Mouse (Mus musculus) adrenal gland, postnatal 4 days (tissue): ENCODE measurements at regions not wholly inside any gene's neighbourhood (a gene's known extent, or its start where the extent isn't known, plus 50 kb on each side); places are given as distances from the start of the nearest gene placed in this dataset.

Experiments
- DNase-seq, 2 experiments: peaks; one replicate each; pipeline ENCODE4 v3.0.0; 2021 to 2022; ENCODE audit warnings: low spot score in 2 of 2, mixed read lengths in 2 of 2

DNA sequence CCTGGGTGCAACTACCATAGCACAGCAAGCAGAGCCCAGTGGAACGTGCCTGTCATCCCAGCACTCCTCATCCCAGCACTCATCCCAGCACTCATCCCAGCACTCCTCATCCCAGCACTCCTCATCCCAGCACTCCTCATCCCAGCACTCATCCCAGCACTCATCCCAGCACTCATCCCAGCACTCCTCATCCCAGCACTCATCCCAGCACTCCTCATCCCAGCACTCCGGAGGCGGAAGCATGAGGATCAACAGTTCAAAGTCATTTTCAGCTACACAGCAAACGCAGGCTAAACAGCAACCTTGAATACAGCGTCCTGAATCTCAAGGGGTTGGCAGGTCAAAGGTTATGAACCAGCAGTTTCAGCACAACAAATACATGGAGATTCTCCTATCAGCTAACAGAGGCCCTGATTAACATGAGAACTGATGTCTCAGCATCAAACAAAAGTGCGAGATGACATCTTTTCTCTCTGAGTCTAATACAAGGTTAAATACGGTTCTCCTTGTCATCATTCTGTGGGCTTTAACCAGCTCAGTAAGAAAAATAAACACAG, 211.8 kb downstream of the Pdcd6ip start:
- no peak for DNase-seq

DNA sequence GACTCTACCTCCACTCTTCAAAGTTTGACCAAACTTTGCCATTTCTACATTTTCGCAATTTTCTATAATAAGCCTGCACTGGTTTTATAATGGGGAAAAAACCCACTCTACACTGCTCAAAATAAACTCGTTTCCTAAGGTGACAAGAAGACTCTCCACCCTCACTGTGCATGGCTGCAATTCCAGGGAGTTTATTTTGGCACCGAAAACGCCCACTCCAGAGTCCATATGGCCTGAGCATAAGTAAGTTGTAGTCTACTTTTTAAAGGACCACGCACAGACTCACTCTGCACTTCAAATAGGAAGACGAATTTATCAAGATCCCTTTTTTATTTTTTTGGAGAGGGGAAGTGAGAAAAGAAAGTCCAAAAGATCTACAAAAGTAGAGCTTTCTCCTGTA, 219.4 kb downstream of the Pdcd6ip start:
- DNase-seq: no peak

DNA sequence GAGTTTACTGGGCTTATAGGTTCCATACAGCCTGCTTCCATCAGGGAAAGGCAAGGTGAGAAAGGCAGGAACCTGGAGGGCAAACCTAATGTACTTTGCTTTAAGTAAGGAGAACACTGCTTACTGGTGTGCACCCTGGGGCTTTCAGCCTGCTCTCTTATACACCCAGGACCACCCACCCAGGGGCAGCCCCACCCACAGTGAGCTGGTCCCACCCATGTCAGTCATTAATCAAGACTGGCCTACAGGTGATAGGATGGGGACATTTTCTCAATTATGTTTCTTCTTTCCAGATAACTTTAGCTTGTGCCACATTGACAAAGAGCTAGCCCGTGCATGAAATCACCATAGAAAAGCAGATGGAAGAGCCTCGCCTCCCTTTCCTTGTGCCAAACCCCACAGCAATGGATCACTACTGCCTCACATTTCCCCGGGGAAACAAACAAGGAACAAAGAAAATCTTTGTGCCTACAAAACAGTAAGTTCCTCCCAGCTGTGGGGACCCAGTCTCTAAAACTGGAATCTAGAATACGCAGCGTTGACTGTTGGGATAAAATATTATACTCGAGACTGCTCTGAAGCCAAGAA, 221.5 kb downstream of the Pdcd6ip start:
- no peak for DNase-seq

DNA sequence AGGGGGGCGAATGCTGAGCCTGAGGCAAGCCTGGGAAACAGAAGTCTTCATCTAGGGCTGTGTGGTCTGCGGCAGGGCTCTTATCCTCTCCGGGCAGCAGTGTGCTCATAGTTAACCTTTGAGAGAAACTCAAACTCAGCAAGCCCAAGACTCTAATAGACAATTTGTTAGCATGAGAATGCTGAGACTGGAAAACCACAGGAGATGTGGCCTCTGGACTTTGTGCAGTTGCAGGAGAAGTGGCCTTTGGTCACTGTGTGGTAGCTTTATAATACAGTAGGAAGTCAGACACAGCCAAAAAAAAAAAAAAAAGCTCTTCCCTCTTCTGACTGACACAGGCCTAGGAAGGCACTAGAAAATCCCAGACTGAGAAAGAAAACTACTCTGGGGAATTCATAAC, 228.2 kb downstream of the Pdcd6ip start:
- DNase-seq: no peak

DNA sequence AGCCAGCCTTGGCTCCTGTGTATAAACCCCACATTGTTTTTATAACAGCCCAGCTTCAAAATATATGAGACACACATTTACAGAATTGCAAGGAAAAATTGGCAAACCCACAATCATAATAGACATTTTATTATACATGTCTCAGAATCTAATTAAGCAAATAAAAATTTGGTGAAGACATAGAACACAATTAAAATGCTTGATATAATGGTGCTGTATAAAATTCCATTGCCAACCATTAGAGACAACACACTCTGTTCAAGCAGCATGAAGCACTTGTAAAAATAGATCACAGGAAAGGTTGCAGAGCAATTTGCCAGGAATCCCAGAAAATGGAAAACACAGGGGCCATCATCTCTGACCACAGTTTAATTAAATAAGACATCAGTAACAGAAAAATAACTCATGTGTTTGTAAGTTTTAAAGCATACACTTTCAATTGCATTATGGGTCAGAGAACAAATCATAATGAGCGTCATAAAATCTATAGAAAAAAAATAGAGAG, 229.2 kb downstream of the Pdcd6ip start:
- DNase-seq: no peak

DNA sequence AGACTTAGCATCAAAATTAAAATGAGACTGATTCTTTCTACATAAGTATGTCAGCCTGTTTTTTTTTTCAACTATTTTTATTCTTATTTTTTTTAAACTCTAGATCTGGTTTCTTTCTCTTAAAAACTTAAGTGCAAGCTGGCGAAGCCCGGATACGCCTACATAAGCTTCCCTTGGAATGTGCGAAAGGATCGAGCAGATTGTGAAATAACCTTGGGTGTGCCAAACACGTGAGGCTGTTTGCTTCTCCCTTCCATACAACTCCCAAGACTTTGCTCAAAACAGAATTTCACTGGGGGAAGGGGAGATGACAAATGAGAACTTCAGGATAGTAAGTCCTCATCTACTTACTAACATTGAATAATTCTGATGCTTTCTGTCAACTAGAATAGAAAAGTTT, 236.3 kb downstream of the Pdcd6ip start:
- DNase-seq: no peak

DNA sequence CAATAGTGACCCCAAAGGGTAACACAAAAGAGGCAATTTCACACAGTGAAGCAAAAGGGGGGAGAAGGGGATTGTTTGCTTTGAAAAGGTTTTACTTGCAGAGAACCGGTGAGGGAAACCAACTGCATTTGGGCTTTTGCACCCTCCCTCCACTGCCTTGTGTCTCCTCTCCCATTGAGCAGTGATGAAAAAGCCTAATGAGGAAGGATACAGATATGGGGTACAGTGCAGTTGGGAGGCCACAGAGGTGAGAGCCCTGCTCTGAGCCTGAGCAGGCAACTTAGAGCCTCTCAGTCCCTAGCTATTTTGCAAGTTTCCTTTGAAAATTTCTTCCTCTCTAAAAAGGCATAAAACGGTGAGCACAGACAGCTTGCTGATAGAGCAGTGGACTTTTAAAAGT, 245.2 kb downstream of the Pdcd6ip start:
- DNase-seq: no peak

DNA sequence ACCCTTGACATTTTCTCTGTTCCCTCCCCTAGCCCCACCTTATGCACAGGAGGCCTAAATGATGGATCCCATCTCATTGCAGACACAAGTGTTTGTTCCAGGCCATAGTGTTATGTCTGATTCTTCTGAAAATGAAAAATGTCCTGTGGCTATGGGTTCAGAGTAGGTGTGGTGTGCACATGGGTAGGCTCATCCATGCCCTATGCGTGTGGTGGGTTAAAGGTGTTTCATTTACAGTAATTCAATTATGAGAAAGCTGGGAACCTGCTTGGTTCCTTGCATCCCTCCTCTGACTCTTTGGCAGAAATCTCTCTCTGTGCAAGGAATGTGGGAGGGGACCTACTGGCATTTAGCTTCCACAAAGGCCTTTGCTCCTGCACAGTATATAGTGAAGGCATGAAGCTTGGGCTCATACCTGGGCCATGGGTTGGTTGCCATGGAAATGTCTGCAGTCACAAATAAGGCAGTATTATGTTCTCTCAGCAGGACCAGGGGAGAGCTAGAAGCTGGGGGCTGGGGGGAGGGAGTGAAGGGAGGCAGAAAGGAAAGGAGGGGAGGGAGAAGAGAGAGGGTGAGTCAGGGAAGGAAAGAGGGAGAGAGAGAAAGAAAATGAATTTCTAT, 245.7 kb downstream of the Pdcd6ip start:
- no peak for DNase-seq

DNA sequence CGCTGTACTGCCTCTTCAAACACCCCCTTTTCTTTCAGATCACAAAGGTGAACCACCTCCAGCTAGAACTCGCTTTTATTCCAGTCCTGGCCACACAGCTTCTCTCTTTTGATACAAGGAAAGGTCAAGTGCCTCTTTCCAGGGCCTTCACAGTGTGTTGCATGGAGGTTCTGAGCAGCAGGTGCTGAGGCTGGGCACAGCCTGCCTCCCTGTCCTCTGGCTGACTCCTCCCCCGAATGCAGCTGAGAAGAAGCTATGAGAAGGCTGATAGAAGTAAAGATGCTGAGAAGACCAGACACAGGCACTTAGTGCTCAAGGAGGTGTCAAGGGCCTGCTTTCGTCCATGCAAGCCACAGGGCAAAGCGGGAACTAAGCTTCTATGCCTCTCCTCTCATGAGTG, 248.2 kb downstream of the Pdcd6ip start:
- no peak for DNase-seq

DNA sequence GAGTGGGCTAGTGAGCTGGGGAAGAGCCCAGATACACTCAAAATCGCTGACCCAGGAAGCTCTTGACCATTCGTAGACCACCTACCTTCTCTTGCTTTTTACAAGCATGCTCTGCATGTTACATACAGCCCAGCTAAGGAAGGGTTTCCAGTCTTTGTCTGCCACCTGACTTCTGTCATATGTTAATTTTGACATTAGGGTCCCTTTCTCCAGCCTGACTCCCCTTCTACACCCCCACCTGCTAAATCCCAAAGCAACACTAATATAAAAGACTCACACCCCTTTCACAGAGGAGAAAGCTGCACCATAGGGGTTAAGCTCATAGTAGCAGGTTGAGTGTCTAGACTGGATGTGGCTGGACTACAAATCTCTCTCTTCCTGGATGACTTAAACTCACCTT, 248.8 kb downstream of the Pdcd6ip start:
- DNase-seq: no peak

DNA sequence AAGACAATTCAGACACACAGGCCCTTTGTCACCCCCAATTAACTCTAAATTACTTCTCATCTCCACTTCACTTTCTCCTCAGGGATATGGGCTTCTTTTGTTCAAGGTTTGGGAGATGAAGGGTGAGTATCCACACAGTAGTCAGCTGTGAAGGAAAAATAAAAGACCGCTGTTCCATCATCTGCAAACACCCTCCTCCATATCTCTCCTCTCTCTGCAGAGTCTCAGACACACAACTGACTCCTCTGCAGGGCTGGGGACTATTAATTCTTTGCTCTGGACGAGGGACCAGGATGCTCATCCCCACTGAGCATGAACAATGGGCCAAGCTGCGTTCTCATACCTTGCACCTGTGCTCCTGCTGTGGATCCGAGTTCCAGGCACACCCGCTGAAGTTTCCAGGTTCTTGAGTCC, 249.3 kb downstream of the Pdcd6ip start:
- no peak for DNase-seq

DNA sequence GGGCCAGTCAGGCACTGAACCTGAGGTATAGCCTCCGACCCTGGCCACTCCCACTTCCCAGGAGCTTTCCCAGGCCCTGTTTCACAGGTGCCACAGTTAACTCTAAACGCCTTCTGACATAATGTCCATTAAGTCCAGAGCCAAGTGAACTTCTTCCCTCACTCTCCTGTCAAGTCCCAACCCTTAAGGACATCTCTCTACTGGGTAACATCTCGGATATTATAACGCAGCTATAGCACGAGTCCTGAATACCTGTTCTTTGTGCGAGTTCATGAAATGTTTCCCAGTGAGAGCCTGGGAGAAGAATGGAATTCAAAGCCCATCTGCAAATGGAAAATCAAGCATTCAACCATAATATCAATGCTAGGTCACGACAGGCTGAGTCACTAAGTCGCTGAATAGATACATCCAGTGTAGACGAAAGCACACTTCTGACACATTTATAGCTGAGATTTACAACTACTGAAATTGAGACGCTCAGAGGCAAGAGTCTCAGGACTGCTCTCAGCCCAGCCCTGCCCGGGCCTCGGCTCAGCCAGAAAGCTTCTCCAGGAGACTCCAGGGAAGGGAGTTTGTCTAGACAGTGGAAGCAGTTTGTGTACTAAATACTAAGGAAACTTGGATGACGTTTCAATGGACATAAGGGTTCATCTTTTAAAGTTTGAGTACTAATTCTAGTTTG, 250.7 kb downstream of the Pdcd6ip start:
- no peak for DNase-seq

DNA sequence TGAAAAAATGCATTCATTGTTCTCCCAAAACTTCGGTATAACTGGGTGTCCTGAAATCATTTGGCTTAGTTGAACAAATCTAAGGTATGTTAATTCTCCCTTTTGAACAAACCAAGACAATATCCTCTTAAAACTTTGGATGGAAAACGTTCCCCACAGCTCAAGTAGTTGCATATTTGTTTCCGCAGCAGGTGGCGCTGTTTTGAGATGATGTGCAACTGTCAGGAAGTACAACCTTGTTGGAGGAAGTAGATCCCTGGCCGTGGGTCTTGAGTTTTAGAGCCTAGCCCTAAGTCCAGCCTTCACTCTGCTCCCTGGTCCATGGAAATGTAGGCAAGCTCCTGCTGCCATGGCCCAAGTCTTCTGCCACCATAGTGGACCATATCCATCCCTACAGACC, 252.5 kb downstream of the Pdcd6ip start:
- no peak for DNase-seq

DNA sequence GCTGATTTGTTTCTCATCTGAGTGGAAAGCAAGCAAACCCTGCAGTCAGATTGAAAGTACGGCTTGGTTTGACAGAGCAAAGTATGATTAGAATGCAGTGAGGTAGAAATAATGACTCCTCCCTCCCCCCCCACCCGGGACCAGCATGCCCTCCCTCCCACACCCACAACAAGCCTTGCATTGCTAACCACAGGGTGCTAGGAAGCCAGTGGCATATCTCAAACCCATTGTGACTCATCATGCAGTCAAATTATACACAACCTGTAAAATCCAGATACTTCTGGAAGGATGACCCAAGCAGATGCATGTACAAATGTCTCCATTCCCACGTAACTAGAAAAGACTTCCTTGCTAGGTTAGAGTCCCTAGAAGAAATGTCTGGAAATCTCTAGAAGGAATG, 254.8 kb downstream of the Pdcd6ip start:
- no peak for DNase-seq

DNA sequence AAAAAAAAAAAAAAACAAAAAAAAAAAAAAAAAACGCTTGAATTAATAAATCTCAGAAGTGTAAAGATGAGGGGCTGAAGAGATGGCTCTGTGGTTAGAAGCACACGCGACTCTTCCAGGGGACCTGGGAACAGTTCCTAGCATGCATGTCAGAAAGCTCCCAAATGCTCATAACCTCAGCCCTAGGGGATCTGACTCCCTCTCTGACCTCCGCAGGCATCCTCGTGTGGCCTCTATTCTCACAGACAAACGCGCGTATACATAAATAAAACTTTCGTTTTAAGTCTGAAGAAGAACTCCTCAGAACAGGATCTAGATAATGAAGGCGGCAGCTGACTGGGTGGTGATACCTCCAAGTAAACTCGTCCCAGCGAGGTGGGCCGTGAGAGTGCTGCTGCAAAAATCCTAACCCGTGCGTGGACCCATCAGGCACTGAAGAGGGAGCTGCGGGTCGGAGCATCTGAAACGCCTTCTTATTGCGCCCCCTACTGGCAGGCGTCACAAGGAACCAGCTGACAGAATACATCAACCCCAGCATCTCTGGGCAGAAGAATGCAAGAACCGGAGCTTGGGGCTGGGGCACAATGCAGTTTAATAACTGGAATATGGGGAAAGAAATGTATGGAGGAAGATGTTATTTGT, 266.2 kb downstream of the Pdcd6ip start:
- peak; percentile 35 to 50 for DNase-seq

DNA sequence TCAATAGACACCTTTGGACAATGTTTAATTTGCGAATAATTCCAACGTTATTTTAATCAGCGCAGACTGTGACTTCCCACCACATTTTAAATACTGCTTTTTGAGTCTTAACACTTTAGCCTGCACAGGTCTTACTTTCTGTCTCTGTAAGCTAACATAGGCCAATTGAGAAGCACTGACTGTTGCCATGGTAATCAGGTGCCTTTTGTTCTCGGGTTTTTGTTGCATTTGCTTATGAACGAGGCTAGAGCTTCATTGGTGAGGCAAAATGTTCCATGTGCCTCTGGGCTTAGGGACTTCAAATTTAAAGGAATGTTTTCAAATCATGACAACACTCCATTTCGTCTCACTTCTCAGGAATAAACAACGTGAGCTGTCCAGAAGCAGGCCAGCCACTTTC, 269.7 kb downstream of the Pdcd6ip start:
- no peak for DNase-seq

DNA sequence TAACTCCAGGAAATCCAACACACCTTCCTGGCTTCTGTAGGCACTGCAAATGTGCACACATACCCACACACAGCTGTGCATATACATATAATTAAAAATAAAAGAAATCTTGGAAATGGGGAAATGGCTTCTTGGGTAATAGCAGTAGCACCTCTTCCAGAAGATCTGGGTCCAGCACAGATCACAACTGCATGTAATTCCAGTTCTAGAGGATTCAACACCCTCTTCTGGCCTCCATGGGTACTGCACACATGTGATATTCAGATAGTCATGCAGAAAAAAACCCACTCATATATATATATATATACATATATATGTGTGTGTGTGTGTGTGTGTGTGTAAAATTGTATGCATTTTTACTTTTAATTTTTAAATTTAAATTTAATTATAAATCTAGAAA, 272.1 kb downstream of the Pdcd6ip start:
- no peak for DNase-seq

DNA sequence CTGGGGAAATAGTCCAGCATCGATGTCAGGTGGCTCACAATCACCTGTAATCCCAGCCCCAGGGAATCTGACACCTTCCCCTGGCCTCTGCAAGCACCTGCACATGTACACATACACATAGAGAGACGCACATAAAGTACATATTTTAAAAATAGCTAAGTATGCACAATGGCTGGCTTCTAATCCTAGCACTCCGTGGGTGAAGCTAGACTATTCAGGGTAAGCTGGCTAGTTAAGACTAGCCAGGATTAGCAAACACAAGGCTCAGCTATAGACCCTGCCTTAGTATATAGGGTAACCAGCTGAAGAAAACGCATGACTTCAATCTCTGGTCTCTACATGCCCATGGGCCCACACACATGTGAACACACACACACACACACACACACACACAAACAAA, 274.6 kb downstream of the Pdcd6ip start:
- DNase-seq: no peak

DNA sequence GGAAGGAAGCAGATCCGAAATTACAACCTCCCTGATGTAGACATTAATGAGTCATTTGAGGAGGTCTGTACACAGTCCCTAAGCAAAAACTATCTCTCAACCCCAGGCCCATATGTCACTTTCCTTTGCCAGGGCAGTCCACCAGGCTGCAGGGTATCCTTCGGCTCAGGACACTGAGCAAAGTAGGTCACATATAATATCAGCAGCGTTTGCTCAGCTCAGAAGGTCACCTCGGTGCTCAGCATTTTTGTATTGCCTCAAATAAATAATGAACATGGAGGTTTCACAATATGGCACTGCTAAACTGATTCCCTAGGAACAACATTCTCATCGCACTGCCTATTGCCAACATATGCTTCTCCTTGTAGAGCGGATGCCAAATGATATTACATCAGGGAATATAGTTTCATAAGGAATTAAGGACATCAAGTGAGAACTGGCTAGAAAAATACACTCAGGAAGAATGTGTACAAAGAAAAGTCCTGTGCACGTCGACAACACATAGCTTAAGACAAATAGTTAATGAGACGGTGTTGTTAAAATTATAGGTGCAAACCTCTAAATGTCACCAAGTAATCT, 275.4 kb downstream of the Pdcd6ip start:
- DNase-seq: no peak

DNA sequence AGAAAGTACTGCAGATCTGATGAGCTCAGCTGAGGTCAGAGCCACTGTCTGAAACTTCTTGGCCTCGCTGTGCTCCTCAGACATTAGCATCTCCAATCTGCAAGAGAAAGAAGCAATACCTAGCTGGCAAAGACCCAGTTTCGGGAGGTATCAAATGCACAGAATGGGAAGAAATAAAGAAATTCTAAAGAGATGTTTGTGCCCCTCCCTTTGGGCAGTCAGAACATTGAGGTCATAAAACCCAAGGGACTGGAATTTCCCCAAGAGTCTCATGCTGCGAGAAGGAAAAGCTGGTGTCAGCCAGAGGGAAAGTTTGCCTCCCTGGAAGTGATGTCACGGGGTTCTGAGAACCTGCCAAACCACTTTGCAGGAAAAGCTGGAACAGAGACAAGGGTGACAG, 277.6 kb downstream of the Pdcd6ip start:
- no peak for DNase-seq

DNA sequence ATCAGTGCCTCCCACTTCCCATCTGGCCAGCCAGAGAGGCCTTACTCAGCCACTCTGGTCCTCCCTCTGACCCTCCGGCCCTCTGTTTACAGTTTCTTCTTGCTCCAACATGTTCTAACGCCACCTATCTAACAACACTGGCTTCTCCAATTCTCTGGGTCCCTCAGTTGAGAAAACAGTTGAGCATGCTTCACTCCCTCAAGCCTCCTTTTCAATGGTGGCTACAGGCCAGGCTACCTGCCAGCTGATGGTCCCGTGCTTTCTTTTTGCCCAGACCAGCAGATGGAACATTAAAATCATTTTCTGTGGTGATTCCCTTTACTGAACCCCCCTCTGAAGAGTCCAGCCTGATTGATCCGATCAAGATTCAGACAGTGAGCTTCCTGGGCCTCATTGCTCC, 280.8 kb downstream of the Pdcd6ip start:
- no peak for DNase-seq

DNA sequence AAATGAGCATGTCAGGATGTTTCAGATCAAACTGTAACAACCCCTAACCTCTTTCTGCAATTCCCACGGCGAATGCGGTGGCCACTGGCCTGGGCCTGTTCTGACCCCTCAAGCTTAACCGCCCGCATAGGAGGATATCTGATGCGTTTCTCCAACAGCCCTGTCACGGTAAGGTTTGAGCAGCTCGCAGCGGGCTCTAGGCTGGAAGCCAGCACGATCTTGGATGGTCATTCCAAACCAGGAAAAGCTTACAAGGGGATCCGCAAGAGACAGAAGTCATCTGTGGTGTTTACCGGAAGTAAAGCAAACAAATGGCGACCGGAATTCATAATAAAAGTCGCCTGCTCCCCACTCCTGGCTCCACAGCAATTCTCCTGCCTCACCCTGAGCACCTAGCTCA, 281.7 kb downstream of the Pdcd6ip start:
- DNase-seq: no peak
